Mouse (Mus musculus): ENCODE results near the gene Acad10.

DNA sequence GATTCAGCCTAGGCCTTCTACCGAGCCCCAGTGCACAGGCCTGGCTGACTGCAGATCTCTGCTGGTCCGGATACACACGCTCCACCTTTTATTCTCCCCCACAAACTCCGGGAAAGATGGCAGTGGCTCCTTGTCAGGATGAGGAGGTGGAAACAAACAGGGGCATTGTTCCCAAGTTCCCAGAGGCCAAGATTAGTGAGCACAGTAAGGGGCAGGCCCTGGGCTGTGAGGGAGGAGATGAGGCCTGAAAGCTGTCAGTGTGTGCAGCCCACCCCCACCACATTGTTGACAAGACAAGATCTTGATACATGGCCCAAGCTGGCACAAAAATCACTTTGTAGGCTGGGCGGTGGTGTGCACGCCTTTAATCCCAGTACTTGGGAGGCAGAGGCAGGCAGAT is 36.4 kb upstream of the Acad10 start:
- TF ChIP-seq SIN3A (IDR thresholded peaks at IDR 0.05; ENCODE audit: low read length), result no peak
- no peak for TF ChIP-seq USF2 (conservative IDR thresholded peaks at IDR 0.05; ENCODE audit: low read depth, low read length)
- TF ChIP-seq EP300 (IDR thresholded peaks at IDR 0.05; ENCODE audit: low read length), result no peak
- TF ChIP-seq CTCF (conservative IDR thresholded peaks at IDR 0.05 in 1 of 2, IDR thresholded peaks at IDR 0.05 in 1 of 2; ENCODE audit: low read depth in 2 of 2, low read length in 2 of 2), result no peak
- TF ChIP-seq TCF12 (IDR thresholded peaks at IDR 0.05; ENCODE audit: low read depth, low read length), result no peak
- no peak for TF ChIP-seq USF1 (IDR thresholded peaks at IDR 0.05; ENCODE audit: low read depth, low read length)
- no peak for TF ChIP-seq KAT2A (IDR thresholded peaks at IDR 0.05; ENCODE audit: insufficient replicate concordance, low read length)
- TF ChIP-seq RCOR1 (conservative IDR thresholded peaks at IDR 0.05; ENCODE audit: low read depth, low read length), result no peak

All from CH12.LX (cell line).